In the genomic region with DNA sequence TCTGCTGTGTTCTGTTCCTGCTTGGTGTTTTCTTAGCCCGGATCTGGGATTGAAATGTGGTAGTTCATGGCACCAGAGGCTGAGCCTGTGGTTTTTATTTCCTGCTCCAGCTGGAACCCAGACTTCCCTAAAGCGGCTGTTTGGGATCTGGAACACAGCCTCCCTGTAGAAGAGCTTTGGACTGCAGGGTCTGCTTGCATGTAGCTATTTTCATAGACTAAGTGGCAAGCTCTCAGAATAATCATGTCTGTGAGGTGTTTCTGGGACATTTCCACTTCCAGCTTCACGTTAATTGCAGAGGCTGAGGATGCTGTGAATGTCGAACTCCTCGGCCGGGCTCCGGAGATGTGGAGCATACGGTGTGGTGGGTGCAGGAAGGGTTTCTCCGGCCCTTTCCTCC, we compare ENCODE assay signal across 13 mouse cellular contexts.
DNase-seq lines count a peak whose midpoint lies in the region; ATAC-seq and TF ChIP-seq lines count a peak whose summit lies in the region.
"Had no signal": no experiment of that assay in that cellular context is flagged by ENCODE, and none has a peak within 500 bp of the region (broad histone marks: within the 10 kb centered on the region; RNA-seq: fewer than 3 reads in every experiment).

No protein-coding gene starts in this region.

- no peak overlapping the region for H3K4me3 ChIP-seq in heart, embryonic 16.5 days (ENCODE audit: low read length)
- H3K4me3 ChIP-seq in testis, adult 2 months (ENCODE audit: control insufficient read depth, low read depth, low read length), result no peak overlapping the region
- no peak overlapping the region for H3K4me3 ChIP-seq in limb, embryonic 12.5 days (replicated peaks)
- H3K4me3 ChIP-seq: midbrain, embryonic 13.5 days; neural tube, embryonic 13.5 days had no signal

- H3K36me3 ChIP-seq in heart, embryonic 16.5 days (ENCODE audit: control insufficient read depth, insufficient read depth), result no peaks in the 10 kb centered on the region
- no peaks in the 10 kb centered on the region for H3K36me3 ChIP-seq in testis, adult 2 months (ENCODE audit: control insufficient read depth, insufficient read depth, low read length)
- no peaks in the 10 kb centered on the region for H3K36me3 ChIP-seq in limb, embryonic 12.5 days
- H3K36me3 ChIP-seq: midbrain, embryonic 13.5 days; neural tube, embryonic 13.5 days had no signal

- ATAC-seq in heart, embryonic 16.5 days (replicated peaks; ENCODE audit: extremely low read depth, insufficient read depth, low FRiP score), result peak; percentile 52; the same call in 1 of the 2 replicates
- ATAC-seq in limb, embryonic 12.5 days (ENCODE audit: insufficient number of reproducible peaks, insufficient read depth, low FRiP score, low TSS enrichment, low read depth), result 0 out of 2 replicates have a peak, but pooled peaks have one; percentile 18
- no peak for ATAC-seq in CD4-positive, CD25-positive, alpha-beta regulatory T cell, adult 4 months
- ATAC-seq: midbrain, embryonic 13.5 days had no signal

- 42% methylated on average over 9 of the region's 9 CpGs for WGBS in heart, embryonic 16.5 days
- 39% methylated on average over 9 of the region's 9 CpGs for WGBS in limb, embryonic 12.5 days

- H3K4me2 ChIP-seq in heart, embryonic 16.5 days (ENCODE audit: low read depth, low read length), result peak overlapping the region; percentile 42
- H3K4me2 ChIP-seq in limb, embryonic 12.5 days, result peak overlapping the region; percentile 6; the same call in 1 of the 2 replicates
- H3K4me2 ChIP-seq: midbrain, embryonic 13.5 days; neural tube, embryonic 13.5 days had no signal

- H3K9ac ChIP-seq in heart, embryonic 16.5 days (ENCODE audit: low read length), result peak overlapping the region; percentile 11; the same call in 1 of the 2 replicates
- no peak overlapping the region for H3K9ac ChIP-seq in limb, embryonic 12.5 days (replicated peaks)
- H3K9ac ChIP-seq: midbrain, embryonic 13.5 days; neural tube, embryonic 13.5 days had no signal

- TF ChIP-seq CTCF in testis, adult 2 months (IDR thresholded peaks at IDR 0.05; ENCODE audit: control insufficient read depth, insufficient read depth, insufficient replicate concordance, low read depth, low read length), result no peak

- peaks cover 22% of the 10 kb centered on the region for H3K4me1 ChIP-seq in heart, embryonic 16.5 days (ENCODE audit: control insufficient read depth, insufficient read depth, low read length)
- no peaks in the 10 kb centered on the region; the same call in 1 of the 2 replicates for H3K4me1 ChIP-seq in testis, adult 2 months (ENCODE audit: control insufficient read depth, insufficient read depth, low read length)
- peaks cover 43% of the 10 kb centered on the region for H3K4me1 ChIP-seq in limb, embryonic 12.5 days (replicated peaks)
- H3K4me1 ChIP-seq: midbrain, embryonic 13.5 days; neural tube, embryonic 13.5 days had no signal

- no peak for DNase-seq in heart, postnatal 4 days
- DNase-seq in testis, postnatal 14 days (ENCODE audit: low spot score), result no peak
- no peak for DNase-seq in B cell, adult 2 months
- DNase-seq: adrenal gland, postnatal 10 days; liver; lung, postnatal 14 days; retina, postnatal 1 day had no signal

- no peaks in the 10 kb centered on the region for H3K9me3 ChIP-seq in heart, embryonic 16.5 days (replicated peaks; ENCODE audit: control insufficient read depth, low read length)
- H3K9me3 ChIP-seq in limb, embryonic 12.5 days, result no peaks in the 10 kb centered on the region
- H3K9me3 ChIP-seq: midbrain, embryonic 13.5 days; neural tube, embryonic 13.5 days had no signal

- H3K27me3 ChIP-seq in heart, embryonic 16.5 days (ENCODE audit: control insufficient read depth, insufficient read depth, low read length), result no peaks in the 10 kb centered on the region
- no peaks in the 10 kb centered on the region for H3K27me3 ChIP-seq in testis, adult 2 months (ENCODE audit: control insufficient read depth, insufficient read depth, low read length)
- 0 out of 2 replicates have a peak, but pooled peaks cover 3% of the 10 kb centered on the region for H3K27me3 ChIP-seq in limb, embryonic 12.5 days
- H3K27me3 ChIP-seq: midbrain, embryonic 13.5 days had no signal

- H3K27ac ChIP-seq in heart, embryonic 16.5 days (ENCODE audit: low read length), result peak overlapping the region; percentile 36
- H3K27ac ChIP-seq in testis, adult 2 months (ENCODE audit: control insufficient read depth, insufficient read depth, low read depth, low read length), result 0 out of 2 replicates have a peak overlapping the region, but pooled peaks have one; percentile 11
- peak overlapping the region; percentile 83 for H3K27ac ChIP-seq in limb, embryonic 12.5 days
- H3K27ac ChIP-seq: midbrain, embryonic 13.5 days; neural tube, embryonic 13.5 days had no signal

- no peak for TF ChIP-seq POLR2A in testis, adult 2 months (IDR thresholded peaks at IDR 0.05; ENCODE audit: control insufficient read depth, low read depth, low read length)

Comparison
In these comparisons a context has a peak if more than half of its experiments do, and no peak if none do; other contexts are left out.
1. H3K27ac ChIP-seq: peak in every context shown above with its lines; median percentile 83 in limb, embryonic 12.5 days; 36 in heart, embryonic 16.5 days; 11 in testis, adult 2 months.